Mouse (Mus musculus) cortical plate, adult 2 months (tissue): ENCODE measurements around the gene Loxl1. TPM values are rescaled to one million over a fixed set of nuclear protein-coding genes. Genes with fewer than 3 reads are reported as not detected.

Experiments
- H3K27ac ChIP-seq: fragments of 200-500 bp; 2 replicates; pipeline ENCODE4 v1.5.1; 2012; ENCODE audit warnings: low read length, control low read depth, inconsistent platforms; ENCODE audit not compliant: insufficient read depth
- H3K4me1 ChIP-seq: fragments of 200-500 bp; 2 replicates; pipeline ENCODE4 v1.6.1; 2011; ENCODE audit warnings: low read length; ENCODE audit not compliant: control insufficient read depth, insufficient read depth
- H3K4me3 ChIP-seq: fragments of 200-500 bp; 2 replicates; pipeline ENCODE4 v1.5.1; 2011; ENCODE audit warnings: mild to moderate bottlenecking, low read length, control low read depth; ENCODE audit not compliant: insufficient read depth
- CTCF ChIP-seq: fragments of 200-500 bp; IDR thresholded peaks from 2 replicates; pipeline ENCODE4 v1.5.1; 2011; ENCODE audit warnings: mild to moderate bottlenecking, control low read depth, low read length; ENCODE audit not compliant: insufficient read depth; ENCODE audit errors: extremely low read depth
- POLR2A ChIP-seq: fragments of 200-500 bp; IDR thresholded peaks from 2 replicates; pipeline ENCODE4 v1.6.1; 2011; ENCODE audit warnings: mild to moderate bottlenecking, low read length, control low read depth; ENCODE audit not compliant: insufficient read depth; ENCODE audit errors: extremely low read depth
- polyA plus RNA-seq: library from polyadenylated mRNA; depleted of rRNA; stranded (reverse); fragments of >200 nt; gene quantifications from 2 replicates; pipeline ENCODE4 v1.2.3, GENCODE M21; 2012

Loxl1 gene
- polyA plus RNA-seq, 1 experiment: 2.0 TPM

GRCm38 (mm10) chr9:58314682-58315360 is 1.8 kb upstream of the Loxl1 start:
- no peak overlapping the region for H3K4me3 ChIP-seq
- TF ChIP-seq POLR2A (no peak), CTCF (no peak)
- H3K27ac ChIP-seq: no peak overlapping the region
- H3K4me1 ChIP-seq: no peaks in the 10 kb centered on the region

- TF ChIP-seq CTCF: no peak
- TF ChIP-seq POLR2A: no peak
- H3K27ac ChIP-seq: no peak overlapping the region
- no peak overlapping the region for H3K4me3 ChIP-seq
- H3K4me1 ChIP-seq: no peaks in the 10 kb centered on the region
Observed at GRCm38 (mm10) chr9:58312196-58312943, 616 bp downstream of the Loxl1 start.

- Histone ChIP-seq H3K4me1 (no peaks in the 10 kb centered on the region), H3K27ac (no peak overlapping the region), H3K4me3 (no peak overlapping the region)
- TF ChIP-seq POLR2A: no peak
- no peak for TF ChIP-seq CTCF
Observed at GRCm38 (mm10) chr9:58311191-58311910, 1.6 kb downstream of the Loxl1 start.

- Histone ChIP-seq H3K4me1 (no peaks in the 10 kb centered on the region), H3K4me3 (no peak overlapping the region), H3K27ac (no peak overlapping the region)
- TF ChIP-seq POLR2A (no peak), CTCF (no peak)
Observed at GRCm38 (mm10) chr9:58310043-58310660, 2.8 kb downstream of the Loxl1 start.

GRCm38 (mm10) chr9:58308395-58308794 is 4.6 kb downstream of the Loxl1 start:
- Histone ChIP-seq H3K27ac (no peak overlapping the region), H3K4me3 (no peak overlapping the region), H3K4me1 (no peaks in the 10 kb centered on the region)
- no peak for TF ChIP-seq POLR2A

- H3K27ac ChIP-seq: no peak overlapping the region
Observed at GRCm38 (mm10) chr9:58305686-58306085, 7.3 kb downstream of the Loxl1 start.

GRCm38 (mm10) chr9:58303599-58304271 is 9.3 kb downstream of the Loxl1 start:
- H3K4me3 ChIP-seq: no peak overlapping the region
- TF ChIP-seq POLR2A (no peak), CTCF (no peak)
- no peak overlapping the region for H3K27ac ChIP-seq
- H3K4me1 ChIP-seq: no peaks in the 10 kb centered on the region

More at GRCm38 (mm10) chr9:58305686-58306085, 7.3 kb downstream of the Loxl1 start:
- Histone ChIP-seq H3K4me1 (no peaks in the 10 kb centered on the region), H3K4me3 (no peak overlapping the region)
- no peak for TF ChIP-seq CTCF

GRCm38 (mm10) chr9:58303115-58303514 is 9.9 kb downstream of the Loxl1 start:
- no peak for TF ChIP-seq CTCF
- H3K27ac ChIP-seq: no peak overlapping the region
- H3K4me1 ChIP-seq: no peaks in the 10 kb centered on the region
- no peak overlapping the region for H3K4me3 ChIP-seq

GRCm38 (mm10) chr9:58299356-58299799 is 13.6 kb downstream of the Loxl1 start:
- no peaks in the 10 kb centered on the region for H3K4me1 ChIP-seq
- no peak overlapping the region for H3K27ac ChIP-seq
- H3K4me3 ChIP-seq: no peak overlapping the region
- TF ChIP-seq POLR2A (no peak), CTCF (no peak)
